8 mouse cellular contexts compared by ENCODE assay signal in the genomic region with DNA sequence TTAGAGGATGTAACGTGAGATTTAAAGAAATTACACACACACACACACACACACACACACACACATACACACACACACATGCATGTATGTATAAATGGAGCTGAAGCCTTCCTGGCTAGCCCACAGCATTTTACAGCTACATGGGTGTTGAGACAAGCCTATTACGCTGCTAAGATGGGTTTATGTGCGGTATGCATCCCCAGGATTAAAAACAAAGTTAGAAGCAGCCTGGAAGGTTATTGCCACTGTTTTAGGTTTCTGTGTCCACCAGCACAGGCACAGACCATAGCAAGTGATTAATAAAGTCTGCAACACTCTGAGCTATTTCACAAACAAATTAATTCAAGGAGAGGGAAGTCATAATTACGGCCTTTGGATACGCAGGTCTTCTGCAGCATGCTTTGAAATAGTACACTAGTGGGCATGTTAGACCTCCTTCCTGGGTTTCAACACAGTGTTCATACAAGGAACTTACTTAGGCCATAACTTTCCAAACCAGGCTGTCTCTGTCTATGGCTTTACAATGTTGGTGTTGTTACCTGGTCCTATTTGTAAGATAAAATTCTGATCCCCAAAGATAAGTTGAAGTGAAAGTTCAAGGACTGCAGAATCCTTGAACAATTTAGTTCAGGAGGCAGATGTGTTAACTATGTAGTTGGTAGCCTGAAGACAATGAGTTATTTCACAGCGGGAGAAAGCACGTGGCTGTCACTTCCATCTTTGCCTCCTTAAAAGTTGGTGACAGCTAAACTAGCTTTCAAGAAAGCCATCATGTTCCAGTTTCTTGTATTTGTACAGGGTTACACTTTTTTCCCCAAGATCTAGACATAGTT. TPM values are rescaled to one million over a fixed set of nuclear protein-coding genes. Genes with fewer than 3 reads are reported as not detected.
DNase-seq lines count a peak whose midpoint lies in the region; ATAC-seq and TF ChIP-seq lines count a peak whose summit lies in the region.

No protein-coding gene starts in this region.

- H3K27ac ChIP-seq in kidney, embryonic 16.5 days (ENCODE audit: low read length) = peak overlapping the region; percentile 94
- peak overlapping the region; percentile 96 for H3K27ac ChIP-seq in bone marrow macrophage, adult 2 months (ENCODE audit: insufficient read depth, low read depth, low read length)
- H3K27ac ChIP-seq in heart, embryonic 15.5 days = peak overlapping the region; percentile 99
- peak overlapping the region; percentile 79 for H3K27ac ChIP-seq in macrophage

- H3K79me2 ChIP-seq in macrophage (ENCODE audit: inconsistent target) = peaks cover 94% of the 10 kb centered on the region

- H3K4me1 ChIP-seq in kidney, embryonic 16.5 days (ENCODE audit: insufficient read depth, low read length) = peaks cover 45% of the 10 kb centered on the region
- H3K4me1 ChIP-seq in bone marrow macrophage, adult 2 months (ENCODE audit: control insufficient read depth, insufficient read depth, low read length) = peaks cover 24% of the 10 kb centered on the region
- H3K4me1 ChIP-seq in heart, embryonic 15.5 days (replicated peaks) = peaks cover 38% of the 10 kb centered on the region

- H3K9ac ChIP-seq in kidney, embryonic 16.5 days (replicated peaks; ENCODE audit: low read length) = peak overlapping the region; percentile 97
- peak overlapping the region; percentile 97 for H3K9ac ChIP-seq in heart, embryonic 15.5 days

- no peak for DNase-seq in kidney, adult 8-10 months
- DNase-seq in ovary, adult 18-20 months (ENCODE audit: low spot score) = no peak
- DNase-seq in layer of hippocampus, postnatal 36 days = no peak
- no peak for DNase-seq in right cerebral cortex, postnatal 4 days

- 0 out of 2 replicates have a peak, but pooled peaks have one; percentile 1 for ATAC-seq in kidney, embryonic 16.5 days (ENCODE audit: low FRiP score, low TSS enrichment)
- no peak for ATAC-seq in heart, embryonic 15.5 days (replicated peaks; ENCODE audit: insufficient number of reproducible peaks, insufficient read depth, low FRiP score, low read depth)

- no peaks in the 10 kb centered on the region for H3K27me3 ChIP-seq in kidney, embryonic 16.5 days (ENCODE audit: insufficient read depth, low read length)
- no peaks in the 10 kb centered on the region for H3K27me3 ChIP-seq in heart, embryonic 15.5 days

- no peak for TF ChIP-seq POLR2A in bone marrow macrophage, adult 2 months (IDR thresholded peaks at IDR 0.05; ENCODE audit: borderline replicate concordance, low read depth, low read length)

- WGBS in kidney, embryonic 16.5 days = 8% methylated on average over 7 of the region's 7 CpGs
- 10% methylated on average over 7 of the region's 7 CpGs for WGBS in heart, embryonic 15.5 days
- WGBS in macrophage (ENCODE audit: missing documents) = 1% methylated on average over 6 of the region's 7 CpGs

- no peak for TF ChIP-seq CTCF in bone marrow macrophage, adult 2 months (IDR thresholded peaks at IDR 0.05; ENCODE audit: low read depth, low read length)

- H3K9me3 ChIP-seq in kidney, embryonic 16.5 days (ENCODE audit: low read length) = no peaks in the 10 kb centered on the region
- H3K9me3 ChIP-seq in heart, embryonic 15.5 days (replicated peaks) = no peaks in the 10 kb centered on the region

- no peaks in the 10 kb centered on the region for H3K36me3 ChIP-seq in kidney, embryonic 16.5 days (ENCODE audit: insufficient read depth, low read length)
- H3K36me3 ChIP-seq in heart, embryonic 15.5 days = no peaks in the 10 kb centered on the region
- H3K36me3 ChIP-seq in macrophage (ENCODE audit: inconsistent target) = no peaks in the 10 kb centered on the region

- H3K4me2 ChIP-seq in kidney, embryonic 16.5 days (replicated peaks; ENCODE audit: low read depth, low read length) = peak overlapping the region; percentile 76
- peak overlapping the region; percentile 71 for H3K4me2 ChIP-seq in heart, embryonic 15.5 days

- peak overlapping the region; percentile 80 for H3K4me3 ChIP-seq in kidney, embryonic 16.5 days (ENCODE audit: low read length)
- peak overlapping the region; percentile 75 for H3K4me3 ChIP-seq in bone marrow macrophage, adult 2 months (ENCODE audit: insufficient read depth, low read length)
- H3K4me3 ChIP-seq in heart, embryonic 15.5 days = peak overlapping the region; percentile 80
- H3K4me3 ChIP-seq in macrophage (ENCODE audit: inconsistent target) = peak overlapping the region; percentile 49

RNA-seq across cellular contexts. Expression of gene Mbnl1, which starts 29.7 kb away (rescaled TPM):
- polyA plus RNA-seq in kidney, embryonic 16.5 days (2015; fragmentation: Nextera tagmentation; extraction: Ambion mirVana) = 83.6 and 88.5 TPM in 2 replicates
- 668 and 730 TPM in 2 replicates for polyA plus RNA-seq in bone marrow macrophage, adult 2 months (2012; ENCODE audit: insufficient read depth, insufficient read length, missing spikeins)
- 72.9 and 82.7 TPM in 2 replicates for polyA plus RNA-seq in heart, embryonic 15.5 days (2015; fragmentation: Nextera tagmentation; extraction: Ambion mirVana)
- 1,000 to 10,000 TPM in 15 of 26 experiments, 100 to 1,000 TPM in 10, 10 to 100 TPM in 1; 83.6 to 1,534 (median 1,127) TPM for total RNA-seq in macrophage (2018; cell fraction: chromatin; rRNA removed)
- 100 to 1,000 TPM; 334 to 648 (median 462) TPM for total RNA-seq in macrophage (2018; cell fraction: cytosol; rRNA removed)
- total RNA-seq in macrophage (2018; cell fraction: nucleus; rRNA removed) = 1,000 to 10,000 TPM in 11 of 26 experiments, 100 to 1,000 TPM in 15; 271 to 1,882 (median 927) TPM
- polyA plus RNA-seq in macrophage (2018) = 311 to 412 TPM (median 370 TPM) in 3 replicates
- total RNA-seq in layer of hippocampus, postnatal 36 days (2021) = 100 to 1,000 TPM; 126 to 129 TPM
